Mouse (Mus musculus) hindbrain, embryonic 11.5 days (tissue): ENCODE results near the gene Megf11. TPM values are rescaled to one million over a fixed set of nuclear protein-coding genes. Genes with fewer than 3 reads are reported as not detected.

Experiments
- ATAC-seq: fragments of 200-750 bp; cut with Nextera tagmentation; 2 replicates; pipeline ENCODE4 v1.8.0; 2017; ENCODE audit warnings: mild to moderate bottlenecking, moderate TSS enrichment, moderate library complexity; ENCODE audit not compliant: low FRiP score
- DNase-seq: peaks from one replicate; pipeline ENCODE4 v3.0.0-alpha.2; 2015; ENCODE audit warnings: low spot score
- H3K27ac ChIP-seq: fragments of 300-500 bp; sonication (generic); 2 replicates; pipeline ENCODE4 v1.5.1; 2014; ENCODE audit warnings: mild to moderate bottlenecking, low read depth, low read length
- H3K27me3 ChIP-seq: fragments of 300-500 bp; sonication (generic); 2 replicates; pipeline ENCODE4 v1.6.1; 2014; ENCODE audit warnings: mild to moderate bottlenecking, low read length, moderate library complexity, mixed read lengths; ENCODE audit not compliant: control insufficient read depth, insufficient read depth
- H3K36me3 ChIP-seq: fragments of 300-500 bp; sonication (generic); 2 replicates; pipeline ENCODE4 v1.6.1; 2014; ENCODE audit warnings: mild to moderate bottlenecking, low read length, moderate library complexity, mixed read lengths; ENCODE audit not compliant: control insufficient read depth, insufficient read depth
- H3K4me1 ChIP-seq: fragments of 300-500 bp; sonication (generic); replicated peaks from 2 replicates; pipeline ENCODE4 v1.6.1; 2014; ENCODE audit warnings: low read length, mixed read lengths; ENCODE audit not compliant: control insufficient read depth, insufficient read depth
- H3K4me2 ChIP-seq: fragments of 300-500 bp; sonication (generic); replicated peaks from 2 replicates; pipeline ENCODE4 v1.6.1; 2014; ENCODE audit warnings: mild to moderate bottlenecking, low read depth, low read length
- H3K4me3 ChIP-seq: fragments of 300-500 bp; sonication (generic); 2 replicates; pipeline ENCODE4 v1.5.1; 2014; ENCODE audit warnings: low read depth, low read length
- H3K9ac ChIP-seq: fragments of 300-500 bp; sonication (generic); 2 replicates; pipeline ENCODE4 v1.6.1; 2014; ENCODE audit warnings: low read depth, low read length
- H3K9me3 ChIP-seq: fragments of 300-500 bp; sonication (generic); 2 replicates; pipeline ENCODE4 v1.6.1; 2016; ENCODE audit warnings: low read length; ENCODE audit not compliant: control insufficient read depth
- WGBS: fragments of 180-500 bp; shearing (Covaris S2); extraction: QIAGEN DNeasy Blood & Tissue Kit; methylation state at CpG from one replicate; pipeline ENCODE4 v1.1.7; 2014; 5-methylcytosine and 5-hydroxymethylcytosine counted together
- polyA plus RNA-seq: library from polyadenylated mRNA; unstranded; fragments of >200 nt; fragmentation: Nextera tagmentation; extraction: Ambion mirVana; gene quantifications from 2 replicates; pipeline ENCODE4 v1.2.1, GENCODE M21; 2014

Megf11 gene
- polyA plus RNA-seq, 1 experiment from 2014 or later: 5.0 TPM

DNA sequence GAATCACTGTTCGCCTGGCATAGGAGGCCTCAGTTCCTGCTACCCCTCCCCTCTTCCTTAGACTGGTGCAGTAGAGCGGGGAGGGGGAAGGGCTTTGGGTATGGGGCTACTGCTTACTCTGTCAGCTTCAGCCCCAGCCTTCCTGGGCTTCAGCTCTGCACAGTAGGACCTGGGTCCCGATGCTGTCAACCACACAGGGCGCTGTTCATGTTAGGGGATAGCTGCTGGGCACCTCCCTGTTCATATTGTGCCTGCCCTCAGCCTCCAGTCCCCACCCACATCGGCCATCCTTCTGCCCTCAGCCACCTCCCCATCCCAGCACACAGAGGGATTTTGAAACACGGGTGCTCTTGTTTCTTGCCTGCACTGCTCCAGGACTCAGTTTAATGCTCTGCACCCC is 61.6 kb downstream of the Megf11 start:
- Histone ChIP-seq H3K4me1 (peaks cover 5% of the 10 kb centered on the region; the same call in 1 of the 2 replicates), H3K9me3 (no peaks in the 10 kb centered on the region), H3K9ac (no peak overlapping the region), H3K27me3 (no peaks in the 10 kb centered on the region), H3K27ac (no peak overlapping the region), H3K36me3 (no peaks in the 10 kb centered on the region), H3K4me2 (no peak overlapping the region), H3K4me3 (no peak overlapping the region)
- WGBS: 28% methylated on average over 6 of the region's 6 CpGs
- ATAC-seq (no peak), DNase-seq (peak; percentile 14)

DNA sequence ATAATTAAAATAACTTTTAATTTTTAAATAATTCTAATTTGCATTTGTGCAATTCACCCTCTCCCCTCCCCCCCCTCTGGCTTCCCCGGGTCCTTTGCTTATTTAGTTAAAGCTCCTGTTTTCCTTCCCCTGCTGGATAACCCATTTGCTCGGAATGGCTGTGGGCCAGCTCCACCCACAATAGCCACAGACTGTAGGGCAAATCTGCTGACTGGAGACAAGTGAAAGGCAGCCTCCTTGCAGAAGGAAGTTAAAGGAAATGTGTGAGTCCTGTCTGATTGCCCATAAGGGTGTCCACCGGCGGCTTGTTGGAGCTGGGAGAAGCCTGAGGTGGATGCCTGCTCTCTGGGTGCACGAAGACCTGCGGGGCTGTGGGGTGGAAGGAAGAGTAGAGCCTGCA is 62.1 kb downstream of the Megf11 start:
- Histone ChIP-seq H3K4me3 (no peak overlapping the region), H3K27ac (no peak overlapping the region), H3K9me3 (no peaks in the 10 kb centered on the region), H3K4me2 (no peak overlapping the region), H3K27me3 (no peaks in the 10 kb centered on the region), H3K9ac (no peak overlapping the region), H3K4me1 (peaks cover 5% of the 10 kb centered on the region; the same call in 1 of the 2 replicates), H3K36me3 (no peaks in the 10 kb centered on the region)
- no peak for DNase-seq
- no peak for ATAC-seq
- WGBS: 40% methylated on average over 6 of the region's 6 CpGs

DNA sequence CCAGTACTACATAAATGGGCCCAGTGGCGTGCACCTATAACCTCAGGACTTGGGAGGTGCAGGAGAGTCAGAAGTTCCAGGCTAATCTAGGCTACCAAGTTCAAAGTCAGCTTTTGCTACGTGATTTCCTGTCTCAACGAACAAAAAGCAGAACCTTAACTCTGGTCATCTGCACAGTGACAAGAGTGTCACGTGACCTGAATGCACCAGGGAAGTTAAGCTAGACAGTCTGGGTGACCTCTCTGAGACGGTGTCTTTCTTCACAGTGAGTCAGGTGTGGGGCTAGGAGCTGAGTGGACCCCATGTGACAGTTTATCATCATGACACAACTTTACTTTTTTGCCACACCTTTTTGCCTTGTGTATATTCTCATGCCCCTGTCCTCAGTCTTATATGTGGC is 67.3 kb downstream of the Megf11 start:
- Histone ChIP-seq H3K36me3 (no peaks in the 10 kb centered on the region), H3K4me2 (no peak overlapping the region), H3K27me3 (no peaks in the 10 kb centered on the region), H3K9ac (no peak overlapping the region), H3K4me1 (peaks cover 2% of the 10 kb centered on the region; the same call in 1 of the 2 replicates), H3K4me3 (no peak overlapping the region), H3K9me3 (no peaks in the 10 kb centered on the region), H3K27ac (no peak overlapping the region)
- ATAC-seq (no peak), DNase-seq (no peak)
- WGBS: 82% methylated on average over 5 of the region's 5 CpGs

DNA sequence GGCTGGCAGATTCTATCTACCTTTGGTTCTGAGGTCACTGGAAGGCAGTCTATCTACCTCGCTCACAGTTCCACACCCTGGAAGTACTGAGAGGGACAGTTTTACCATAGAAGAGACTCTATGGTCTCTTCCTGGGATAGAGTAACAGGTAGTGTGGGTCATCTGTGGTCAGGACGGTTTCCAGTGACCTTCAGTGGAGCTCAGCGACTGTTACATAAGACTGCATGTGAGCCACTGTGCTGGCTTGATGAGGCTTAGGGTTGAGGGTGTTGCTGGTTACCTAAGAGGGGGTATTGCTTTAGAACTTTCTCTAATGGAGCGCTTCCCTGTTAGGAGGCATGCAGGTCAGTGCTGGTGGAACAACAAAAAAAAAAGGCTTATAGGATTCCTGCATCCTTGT is 68.8 kb downstream of the Megf11 start:
- no peak for ATAC-seq
- peaks cover 6% of the 10 kb centered on the region; the same call in 1 of the 2 replicates for H3K4me1 ChIP-seq
- no peaks in the 10 kb centered on the region for H3K36me3 ChIP-seq
- H3K4me3 ChIP-seq: no peak overlapping the region
- no peaks in the 10 kb centered on the region for H3K27me3 ChIP-seq
- WGBS: 85% methylated on average over 4 of the region's 4 CpGs
- no peak overlapping the region for H3K27ac ChIP-seq
- H3K4me2 ChIP-seq: no peak overlapping the region
- H3K9ac ChIP-seq: no peak overlapping the region
- no peaks in the 10 kb centered on the region for H3K9me3 ChIP-seq
- DNase-seq: no peak

DNA sequence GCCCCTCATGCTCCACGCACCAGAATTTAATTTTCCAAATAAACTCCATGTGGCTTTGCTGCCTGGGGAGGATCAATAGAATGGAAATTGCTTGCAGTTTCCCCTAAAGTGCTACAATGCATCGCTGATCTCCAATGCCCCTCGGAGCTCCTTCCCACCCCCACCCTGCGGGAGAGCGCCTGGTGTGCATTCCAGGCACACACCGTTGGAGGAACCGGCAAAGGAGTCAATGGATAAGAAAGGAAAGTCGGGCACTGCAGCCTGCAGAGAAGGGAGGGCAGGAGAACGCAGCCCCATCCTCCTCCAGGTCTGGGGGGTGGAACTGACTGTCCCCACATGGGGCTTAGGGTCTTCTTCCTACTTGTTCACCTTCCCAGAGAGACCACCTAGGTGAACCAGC is 70.5 kb downstream of the Megf11 start:
- H3K9me3 ChIP-seq: no peaks in the 10 kb centered on the region
- no peak overlapping the region for H3K9ac ChIP-seq
- H3K4me1 ChIP-seq: peaks cover 8% of the 10 kb centered on the region; the same call in 1 of the 2 replicates
- no peak overlapping the region for H3K4me3 ChIP-seq
- WGBS: 3% methylated on average over 9 of the region's 9 CpGs
- H3K27ac ChIP-seq: no peak overlapping the region
- H3K36me3 ChIP-seq: no peaks in the 10 kb centered on the region
- ATAC-seq (no peak), DNase-seq (peak; percentile 21)
- H3K4me2 ChIP-seq: no peak overlapping the region
- no peaks in the 10 kb centered on the region for H3K27me3 ChIP-seq

DNA sequence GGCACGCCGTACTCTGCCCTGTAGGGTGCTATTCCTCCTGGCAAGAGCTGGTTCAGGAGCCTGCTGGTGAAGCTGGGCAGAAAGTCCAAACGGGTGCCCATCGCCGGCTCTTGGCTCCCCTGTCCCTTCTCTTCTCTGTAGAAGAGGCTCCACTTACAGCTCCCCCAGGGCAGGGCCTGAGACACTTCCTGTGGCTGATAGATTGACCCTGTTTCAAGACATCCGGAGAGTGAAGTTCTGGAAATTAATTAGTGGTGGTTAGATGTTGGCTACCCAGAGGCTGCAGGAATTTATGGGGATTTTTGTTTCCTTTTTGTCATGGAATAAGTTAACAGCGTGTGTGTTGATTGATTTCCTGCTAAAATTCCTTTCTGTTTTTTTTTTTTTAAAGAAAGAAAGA is 72.2 kb downstream of the Megf11 start:
- Histone ChIP-seq H3K9me3 (no peaks in the 10 kb centered on the region), H3K4me3 (no peak overlapping the region), H3K36me3 (no peaks in the 10 kb centered on the region), H3K27me3 (no peaks in the 10 kb centered on the region), H3K4me1 (peaks cover 9% of the 10 kb centered on the region; the same call in 1 of the 2 replicates), H3K27ac (no peak overlapping the region), H3K9ac (no peak overlapping the region), H3K4me2 (no peak overlapping the region)
- DNase-seq (no peak), ATAC-seq (no peak)
- WGBS: 72% methylated on average over 7 of the region's 7 CpGs

DNA sequence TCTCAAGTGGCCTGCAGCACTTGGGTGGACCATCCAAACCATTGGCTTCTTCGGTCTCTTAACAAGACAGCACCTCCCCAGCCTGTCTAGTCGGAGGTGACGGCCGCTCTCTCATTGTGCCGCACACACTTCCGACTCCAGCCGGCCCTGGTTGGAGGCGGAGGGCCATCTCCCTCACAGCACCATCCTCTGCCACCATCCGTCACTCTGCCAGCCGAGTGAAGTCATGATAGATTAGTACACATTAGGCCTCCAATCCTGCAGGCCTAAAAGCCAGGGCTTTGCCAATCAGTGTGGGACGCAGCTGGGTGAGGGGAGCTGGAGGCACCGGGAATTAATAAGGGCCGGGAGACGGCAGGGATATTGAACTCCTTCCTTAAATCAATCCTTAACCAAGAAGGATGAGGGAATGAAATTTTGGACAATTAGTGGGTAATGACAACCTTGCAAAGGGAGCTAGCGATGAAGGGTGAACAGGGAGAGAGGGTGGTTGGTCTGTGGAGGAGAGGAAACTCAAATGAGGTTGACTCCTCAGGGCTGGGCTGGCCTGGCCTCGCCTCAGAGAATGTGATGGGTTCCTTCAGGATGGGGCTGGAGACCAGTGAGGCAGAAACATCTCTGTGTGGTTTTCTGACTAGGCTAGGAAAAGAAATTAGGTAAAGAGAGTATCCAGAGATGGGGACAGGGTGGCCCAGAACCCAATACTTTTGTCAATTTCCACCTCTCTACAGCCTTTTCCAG is 76.3 kb downstream of the Megf11 start:
- Histone ChIP-seq H3K9ac (no peak overlapping the region), H3K4me3 (no peak overlapping the region), H3K27me3 (no peaks in the 10 kb centered on the region), H3K4me1 (0 out of 2 replicates have a peak, but pooled peaks cover 7% of the 10 kb centered on the region), H3K27ac (peak overlapping the region; percentile 62), H3K36me3 (no peaks in the 10 kb centered on the region), H3K9me3 (no peaks in the 10 kb centered on the region), H3K4me2 (no peak overlapping the region)
- WGBS: 58% methylated on average over 16 of the region's 16 CpGs
- ATAC-seq (peak; percentile 71), DNase-seq (peak; percentile 41)

DNA sequence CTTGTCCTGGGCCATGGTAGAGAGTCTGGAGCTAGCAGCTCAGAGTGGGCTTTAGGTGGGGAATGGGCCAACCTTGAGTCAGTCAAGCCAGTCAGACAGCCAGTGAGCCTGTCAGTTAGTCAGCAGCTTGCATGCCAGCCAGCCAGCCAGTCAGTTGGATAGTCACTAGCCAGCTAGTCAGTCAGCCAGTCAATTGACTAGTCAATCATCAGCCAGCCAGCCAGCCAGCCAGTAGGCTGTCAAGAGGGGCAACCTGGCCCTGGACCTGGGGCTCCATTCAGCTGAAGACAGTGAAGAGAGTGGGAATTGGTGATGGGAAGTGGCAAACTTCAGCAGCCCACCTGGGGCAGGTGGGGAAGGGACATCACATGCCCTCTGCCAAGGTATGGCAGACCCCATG is 77.4 kb downstream of the Megf11 start:
- H3K4me1 ChIP-seq: 0 out of 2 replicates have a peak, but pooled peaks cover 7% of the 10 kb centered on the region
- H3K27me3 ChIP-seq: no peaks in the 10 kb centered on the region
- H3K4me3 ChIP-seq: no peak overlapping the region
- H3K36me3 ChIP-seq: no peaks in the 10 kb centered on the region
- no peak overlapping the region for H3K9ac ChIP-seq
- H3K9me3 ChIP-seq: no peaks in the 10 kb centered on the region
- H3K4me2 ChIP-seq: no peak overlapping the region
- ATAC-seq (no peak), DNase-seq (no peak)
- H3K27ac ChIP-seq: no peak overlapping the region

DNA sequence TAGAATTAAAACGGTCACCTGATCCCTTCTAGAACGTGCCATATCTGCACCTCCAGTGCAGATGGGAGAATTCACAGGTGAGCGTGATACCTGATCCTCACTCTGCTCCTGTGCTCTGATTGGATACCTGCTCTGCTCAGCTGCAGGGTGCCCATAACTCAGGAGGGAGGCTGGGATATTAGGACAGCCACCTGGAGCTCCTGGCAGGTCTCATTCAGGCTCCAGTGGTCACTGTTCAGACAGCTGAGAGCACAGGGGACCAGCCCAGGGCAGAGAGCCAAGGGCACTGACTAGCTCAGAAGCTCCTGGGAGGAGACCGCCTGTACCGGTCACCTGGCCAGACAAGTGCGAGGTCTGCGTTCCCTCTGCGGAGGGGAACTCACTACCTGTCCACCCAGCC is 80.7 kb downstream of the Megf11 start:
- no peaks in the 10 kb centered on the region for H3K4me1 ChIP-seq
- H3K4me3 ChIP-seq: no peak overlapping the region
- ATAC-seq (no peak), DNase-seq (no peak)
- no peak overlapping the region for H3K9ac ChIP-seq
- no peaks in the 10 kb centered on the region for H3K9me3 ChIP-seq
- H3K36me3 ChIP-seq: no peaks in the 10 kb centered on the region
- no peaks in the 10 kb centered on the region for H3K27me3 ChIP-seq
- no peak overlapping the region for H3K27ac ChIP-seq
- WGBS: 75% methylated on average over 8 of the region's 8 CpGs
- no peak overlapping the region for H3K4me2 ChIP-seq
